Mouse (Mus musculus) kidney, postnatal 10 days (tissue): Measurements from ENCODE around the gene Cbx5.

ENCODE experiments used
- DNase-seq: peaks from one replicate; pipeline ENCODE4 v3.0.0; 2021; ENCODE audit warnings: mixed read lengths

The Cbx5 gene

GRCm38 (mm10) chr15:103205156-103205555 lies 34.5 kb downstream of the Cbx5 start:
- peak; percentile 30 for DNase-seq

GRCm38 (mm10) chr15:103202088-103202793 lies 37.4 kb downstream of the Cbx5 start:
- peak; percentile 91 for DNase-seq

DNA sequence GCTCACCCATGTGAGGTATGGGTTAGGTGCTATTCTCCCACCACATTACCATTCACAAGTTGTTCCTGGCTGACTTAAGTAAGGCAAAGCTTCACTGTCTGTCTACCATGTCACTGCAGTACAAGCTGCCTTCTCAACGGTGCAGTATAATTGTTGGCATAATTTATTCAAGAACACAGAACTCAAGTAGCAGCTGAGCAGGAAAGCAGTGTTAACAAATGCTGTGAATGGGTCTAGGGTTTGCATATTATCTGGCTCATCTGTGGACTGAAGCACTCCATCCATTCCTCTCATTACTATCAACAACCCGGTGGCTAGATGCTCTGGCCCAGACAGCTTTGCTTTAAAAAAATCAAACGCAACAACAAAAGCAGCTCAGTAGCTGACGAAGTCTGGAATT lies 41.8 kb downstream of the Cbx5 start:
- DNase-seq: no peak

DNA sequence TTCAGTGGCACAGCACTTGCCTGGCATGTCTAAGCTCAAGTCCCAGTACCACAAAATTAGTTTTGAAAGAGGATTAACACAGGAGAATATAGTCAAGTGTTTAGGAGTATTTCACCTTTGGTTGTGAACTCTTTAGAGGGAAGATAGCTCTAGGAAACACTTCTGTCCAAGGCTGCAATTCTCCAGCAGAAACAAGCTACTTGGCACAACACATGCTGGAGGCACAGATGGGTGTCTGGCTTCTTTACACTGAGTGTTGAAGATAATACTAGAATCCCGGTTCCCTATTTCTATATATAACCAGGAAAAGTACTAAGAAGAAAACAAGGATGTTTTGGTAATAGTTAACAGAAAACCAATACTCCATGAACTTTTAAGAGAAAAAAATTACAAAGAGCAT lies 42.8 kb downstream of the Cbx5 start:
- DNase-seq: no peak

DNA sequence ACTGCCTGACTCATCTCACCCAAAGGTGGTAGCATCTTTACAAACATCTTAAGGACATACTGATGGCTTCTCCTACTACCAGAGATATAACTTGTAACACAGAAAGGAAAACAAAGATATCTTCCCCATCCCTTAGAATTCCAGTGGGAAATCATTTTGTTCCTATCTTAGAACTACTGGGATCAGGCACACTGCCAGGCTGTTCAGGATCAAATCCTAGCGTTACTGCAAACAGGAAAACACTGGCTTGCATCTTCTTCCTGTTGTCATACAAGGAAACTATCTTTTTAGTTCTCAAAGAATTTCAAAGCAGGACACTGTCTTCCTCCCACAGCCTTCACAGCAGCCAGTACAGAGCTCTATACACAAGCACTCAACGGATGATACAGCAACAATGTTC lies 46.0 kb downstream of the Cbx5 start:
- peak; percentile 81 for DNase-seq

GRCm38 (mm10) chr15:103190531-103191462 lies 48.8 kb downstream of the Cbx5 start:
- peak; percentile 80 for DNase-seq

DNA sequence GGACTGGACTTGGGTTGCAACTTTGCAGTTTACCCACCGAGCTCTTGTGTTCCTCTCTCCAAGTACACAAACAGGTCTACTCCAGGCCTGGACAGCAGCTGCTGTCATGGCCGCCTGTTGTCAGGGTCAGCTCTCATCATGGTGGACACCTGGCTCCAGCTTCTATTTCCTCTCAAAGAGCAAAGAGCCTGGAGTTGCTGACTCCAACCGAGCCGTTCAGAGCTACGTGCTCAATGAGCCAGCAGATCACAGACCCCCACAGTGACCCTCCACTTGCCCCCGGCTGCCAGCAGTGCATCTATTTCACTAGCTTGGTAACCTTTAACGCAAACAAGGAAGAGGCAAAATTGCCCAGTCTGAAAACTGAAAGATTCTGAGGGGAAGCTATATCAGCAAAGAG lies 49.5 kb downstream of the Cbx5 start:
- DNase-seq: no peak

DNA sequence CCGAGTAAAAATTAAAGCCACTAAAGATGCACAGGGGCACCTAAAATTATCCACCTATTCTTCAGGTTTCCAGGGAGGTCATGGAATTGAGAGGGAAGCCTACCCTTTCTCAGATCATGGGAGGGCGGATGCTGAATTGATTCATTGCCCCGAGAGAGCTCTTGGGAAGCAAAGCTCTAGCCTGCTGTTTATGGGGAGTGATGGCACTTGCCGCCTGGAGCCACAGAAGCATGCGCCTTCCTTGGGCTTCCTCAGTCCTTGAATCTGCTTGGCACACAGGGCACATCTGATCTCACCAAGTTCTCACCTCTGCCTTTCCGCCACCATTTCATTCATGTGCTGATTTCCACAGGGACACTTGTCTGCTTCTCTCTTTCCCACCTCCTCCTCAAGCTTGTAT lies 51.8 kb downstream of the Cbx5 start:
- DNase-seq: no peak

DNA sequence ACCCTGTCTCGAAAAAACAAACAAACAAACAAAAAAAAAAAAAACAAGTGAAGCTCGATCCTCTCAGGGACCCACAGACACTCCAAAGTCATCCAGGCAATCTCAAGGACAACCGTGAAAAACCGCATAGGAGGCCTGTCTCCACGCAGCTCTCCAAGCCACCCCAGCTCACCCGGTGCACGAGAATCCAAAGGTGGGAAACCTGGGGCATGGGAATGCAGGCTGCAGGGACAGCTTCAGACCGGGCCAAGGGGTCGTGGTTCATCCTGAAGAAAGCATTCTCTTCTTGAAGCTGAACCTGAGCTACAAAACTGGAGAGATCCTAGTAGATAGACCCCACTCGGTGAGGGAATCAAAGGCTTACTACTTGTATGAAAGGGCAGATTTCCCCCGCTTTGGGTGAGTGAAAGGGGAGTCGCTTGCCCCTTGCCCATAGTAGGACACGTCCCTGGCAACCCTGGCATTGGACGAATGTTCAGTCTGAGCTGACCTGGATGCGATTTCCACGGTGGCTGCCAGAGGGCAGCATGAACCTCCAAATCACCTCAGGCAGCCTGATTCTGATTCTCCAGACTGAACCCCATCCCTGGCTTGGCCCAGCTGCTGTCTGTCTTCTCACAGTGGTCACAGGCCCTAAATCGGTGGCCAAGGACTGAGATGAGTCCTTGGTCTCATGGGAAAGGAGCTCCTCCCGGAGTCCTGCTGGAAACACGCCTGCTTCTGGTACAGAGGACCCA lies 54.0 kb downstream of the Cbx5 start:
- DNase-seq: peak; percentile 80

GRCm38 (mm10) chr15:103183651-103184610 lies 55.7 kb downstream of the Cbx5 start:
- peak; percentile 72 for DNase-seq

DNA sequence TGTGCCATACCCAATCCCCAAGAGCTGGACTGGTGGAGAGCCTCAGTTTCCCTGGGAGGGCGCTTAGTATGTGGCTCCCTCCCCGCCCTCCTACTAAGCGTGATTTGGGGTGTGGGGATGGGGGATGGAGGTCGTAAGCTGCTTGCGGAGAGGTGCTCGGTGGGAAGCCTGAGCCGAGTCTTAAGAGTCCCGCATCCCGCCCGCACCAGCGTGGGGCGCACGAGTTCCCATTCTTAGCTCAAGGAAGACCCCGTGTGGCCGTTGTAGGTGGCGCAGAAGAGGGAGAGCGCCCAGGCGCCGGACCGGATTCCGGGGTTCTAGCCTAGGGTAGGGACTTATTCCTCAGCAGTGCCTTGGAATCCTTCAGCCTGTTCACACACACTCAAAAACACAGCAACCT lies 56.5 kb downstream of the Cbx5 start:
- peak; percentile 85 for DNase-seq

GRCm38 (mm10) chr15:103182166-103182790 lies 57.3 kb downstream of the Cbx5 start:
- peak; percentile 96 for DNase-seq

- no peak for DNase-seq
Measured at GRCm38 (mm10) chr15:103180406-103180805, 59.2 kb downstream of the Cbx5 start.

DNA sequence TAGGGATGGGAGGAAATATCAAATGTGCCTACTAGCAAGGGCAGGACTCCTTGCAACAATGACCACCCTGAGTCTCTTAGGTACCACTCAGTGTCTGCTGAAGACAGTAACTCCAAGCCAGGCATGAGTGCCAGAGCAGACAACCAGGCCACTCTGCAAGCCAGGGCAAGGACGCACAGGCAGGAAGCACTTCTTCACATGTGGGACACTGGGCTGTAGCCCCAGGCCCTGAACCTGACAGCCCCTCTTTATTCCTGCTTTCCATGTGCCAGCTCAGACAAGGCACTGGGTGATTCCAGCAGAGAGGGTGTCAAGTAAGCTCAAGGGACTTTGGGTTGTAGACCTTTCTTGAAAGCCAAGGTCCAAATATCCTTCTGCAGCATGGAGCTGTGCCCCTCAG lies 60.8 kb downstream of the Cbx5 start:
- DNase-seq: no peak

DNA sequence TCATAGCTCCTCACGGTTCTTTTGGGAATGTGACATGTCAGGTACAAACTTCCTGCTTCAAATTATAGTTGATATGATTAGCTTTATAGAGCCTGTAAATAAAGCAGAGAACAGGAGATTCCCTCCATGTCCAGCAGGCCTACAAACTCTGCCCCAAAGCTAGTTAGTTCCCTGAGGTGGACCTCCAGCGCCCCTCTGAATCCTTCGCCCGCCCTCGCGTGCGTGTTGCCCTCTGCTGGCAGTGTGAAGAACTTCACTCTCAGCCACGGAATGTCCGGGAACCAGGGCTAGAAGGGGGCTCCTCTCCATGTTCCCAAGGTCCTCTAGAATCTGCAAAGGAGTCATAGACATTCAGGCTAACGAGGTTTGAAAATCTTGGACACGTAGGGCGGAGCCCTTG lies 61.5 kb downstream of the Cbx5 start:
- peak; percentile 75 for DNase-seq

GRCm38 (mm10) chr15:103177611-103178041 lies 62.0 kb downstream of the Cbx5 start:
- DNase-seq: peak; percentile 49

DNA sequence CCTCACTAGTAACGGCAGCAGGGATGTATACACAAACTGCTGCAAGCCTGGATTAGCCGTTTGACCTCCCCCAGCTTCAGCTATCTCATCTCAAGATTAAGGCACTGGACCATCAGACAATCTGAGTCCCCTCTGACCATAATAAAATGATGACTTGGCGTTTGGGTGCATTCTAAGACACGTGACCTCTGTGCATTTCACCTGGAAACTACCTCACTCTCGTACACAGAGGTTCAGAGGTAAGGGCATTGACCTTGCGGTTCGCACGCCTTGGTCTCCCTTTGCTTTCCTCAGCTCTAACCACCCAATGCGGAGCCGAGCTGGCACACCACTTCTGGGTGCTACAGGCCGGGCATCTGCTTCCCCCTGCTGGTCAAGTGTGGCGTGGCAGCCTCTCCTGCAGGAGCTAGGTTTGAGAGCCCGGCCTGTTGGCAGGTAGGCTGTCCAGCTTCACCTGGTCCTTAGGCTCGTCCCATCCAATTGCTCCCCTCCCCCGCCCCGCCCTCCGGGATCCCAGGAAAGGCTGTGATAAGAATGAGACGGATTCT lies 62.7 kb downstream of the Cbx5 start:
- DNase-seq: peak; percentile 97

DNA sequence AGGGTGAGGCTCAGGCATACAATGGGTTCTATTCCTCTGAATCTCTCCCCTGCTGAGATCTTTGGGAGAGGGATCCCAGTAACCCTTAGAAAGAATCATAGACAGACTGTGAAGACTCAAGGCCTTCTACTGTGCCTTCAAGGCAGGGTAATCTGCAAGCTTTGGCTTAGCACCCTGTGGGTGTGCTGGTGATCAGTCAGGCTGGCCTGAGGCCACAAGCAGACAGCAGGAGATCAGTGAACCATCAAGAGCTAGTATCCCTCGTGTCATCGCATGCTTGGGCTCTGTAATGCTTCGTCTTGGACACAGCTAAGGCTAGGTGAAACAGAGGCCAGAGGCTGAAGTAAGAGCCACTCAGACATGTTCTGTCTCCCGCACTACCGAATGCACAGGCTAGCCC lies 66.4 kb downstream of the Cbx5 start:
- no peak for DNase-seq

DNA sequence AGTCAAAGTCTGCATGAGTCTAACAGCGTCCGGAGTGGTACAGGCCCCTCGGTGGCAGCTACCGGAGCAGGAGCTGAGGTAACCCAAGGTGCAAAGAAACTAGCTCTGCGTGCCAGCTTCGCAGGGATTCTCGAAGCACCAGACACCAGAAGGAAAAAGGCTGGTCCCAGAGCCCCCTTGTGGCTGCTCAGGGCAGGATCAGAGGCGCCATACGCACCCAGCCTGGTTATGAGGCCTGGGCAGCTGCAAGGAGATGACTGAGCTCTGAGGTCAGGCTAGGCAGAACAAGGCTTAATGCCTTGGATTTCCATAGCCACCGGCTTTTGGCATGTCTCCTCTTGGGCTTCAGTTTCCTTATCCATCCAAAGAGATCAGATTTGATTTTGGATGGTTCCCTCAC lies 67.1 kb downstream of the Cbx5 start:
- DNase-seq: peak; percentile 87

DNA sequence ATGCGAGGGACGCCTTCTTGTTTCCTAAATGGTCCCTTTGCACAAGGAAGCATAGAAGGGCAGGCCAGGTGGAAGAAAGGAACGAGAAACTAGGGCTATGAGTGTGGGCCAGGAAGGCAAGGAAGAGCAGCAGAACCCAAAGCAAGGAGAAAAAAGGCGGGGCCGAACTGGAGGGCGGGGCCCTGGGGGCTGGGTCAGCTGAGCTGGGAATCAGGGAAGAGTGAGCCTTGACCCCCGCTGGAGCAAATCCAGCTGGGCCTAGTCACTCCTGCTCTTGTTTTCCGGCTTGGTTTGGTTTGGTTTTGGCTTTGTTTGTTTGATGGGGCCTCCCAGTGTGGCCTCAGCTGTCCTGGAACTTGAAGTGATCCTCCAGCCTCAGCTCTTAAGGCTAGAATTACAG lies 68.3 kb downstream of the Cbx5 start:
- DNase-seq: peak; percentile 90

DNA sequence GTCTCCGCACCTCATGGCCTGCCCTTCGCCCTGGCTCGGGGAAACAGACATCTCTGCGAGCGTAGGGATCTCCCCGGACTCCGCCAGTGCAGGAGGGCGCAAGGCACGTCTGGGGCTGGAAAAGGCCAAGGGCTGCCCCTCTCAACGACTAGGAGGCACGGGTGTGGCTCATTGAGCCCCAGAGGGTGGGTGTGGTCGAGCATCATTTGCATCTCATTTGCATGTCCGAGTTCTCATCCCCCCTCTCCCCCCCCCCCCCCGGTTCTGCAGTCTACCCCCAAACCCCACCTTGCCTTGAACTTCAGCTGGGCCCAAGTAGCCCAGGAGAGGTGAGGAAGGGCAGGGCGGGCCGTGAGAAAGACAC lies 69.3 kb downstream of the Cbx5 start:
- peak; percentile 42 for DNase-seq
